Mouse (Mus musculus) thymus, postnatal 14 days (tissue): ENCODE measurements around the gene Plp2.

Experiments used
- DNase-seq: peaks from one replicate; pipeline ENCODE4 v3.0.0; 2021

Gene Plp2

DNA sequence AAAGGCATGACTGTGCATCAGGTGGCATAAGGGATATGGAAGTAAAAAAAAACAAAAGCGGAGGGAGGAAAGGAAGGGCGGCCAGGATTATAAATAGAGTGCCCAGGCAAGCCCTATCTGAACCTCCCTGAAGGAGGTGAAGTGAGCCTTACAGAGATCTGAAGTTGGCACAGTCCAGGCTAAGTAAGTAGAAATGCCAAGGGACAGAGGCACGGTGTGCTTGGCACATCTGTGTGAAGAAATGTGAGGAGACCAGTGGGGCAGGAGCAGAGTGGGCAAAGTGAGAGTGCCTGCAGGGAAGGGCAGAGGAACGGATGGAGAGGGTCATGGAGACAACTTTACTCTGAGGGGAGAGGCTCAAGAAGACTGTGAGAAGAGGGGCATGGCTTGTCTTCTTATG lies 10.1 kb downstream of the Plp2 start:
- no peak for DNase-seq

DNA sequence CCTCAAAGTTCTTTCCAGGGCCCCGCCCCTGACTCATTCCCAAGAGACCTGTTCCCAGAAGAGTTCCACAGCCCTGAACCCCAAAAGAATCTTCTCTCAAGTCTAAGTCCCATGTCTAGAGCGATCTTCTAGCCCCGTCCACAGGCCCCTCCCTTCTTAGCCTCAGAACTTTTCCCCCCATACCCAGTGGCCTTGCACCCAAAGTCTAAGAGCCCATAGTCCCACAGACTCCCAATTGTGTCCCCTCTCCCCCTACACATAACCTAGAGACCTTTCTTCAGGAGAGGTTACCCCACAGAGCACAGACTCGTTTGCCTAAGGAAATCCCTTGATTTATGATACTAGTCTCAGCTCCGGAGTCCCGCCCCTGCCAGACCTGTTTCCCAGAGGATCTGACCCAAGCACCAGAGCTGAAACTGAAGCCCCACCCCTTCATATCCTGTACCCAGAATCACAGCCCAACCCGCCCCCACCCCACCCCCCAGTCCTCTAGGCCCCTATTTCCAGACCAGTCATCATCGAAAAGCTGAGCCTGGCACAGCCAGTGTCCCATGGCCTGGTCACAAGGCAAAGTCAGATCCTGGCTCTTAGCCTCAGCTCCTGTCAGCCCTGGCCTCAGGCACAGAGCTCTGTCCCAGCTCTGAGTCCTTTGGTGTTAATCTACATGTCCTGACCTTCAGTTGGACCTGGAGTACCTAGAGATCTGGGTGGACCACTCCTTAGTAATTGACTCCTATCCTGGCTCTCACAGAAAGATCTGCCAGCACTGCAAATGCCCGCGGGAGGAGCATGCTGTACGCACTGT lies 12.2 kb downstream of the Plp2 start:
- DNase-seq = no peak

- DNase-seq = no peak
Observed at GRCm38 (mm10) chrX:7658031-7658784, 13.0 kb downstream of the Plp2 start.

DNA sequence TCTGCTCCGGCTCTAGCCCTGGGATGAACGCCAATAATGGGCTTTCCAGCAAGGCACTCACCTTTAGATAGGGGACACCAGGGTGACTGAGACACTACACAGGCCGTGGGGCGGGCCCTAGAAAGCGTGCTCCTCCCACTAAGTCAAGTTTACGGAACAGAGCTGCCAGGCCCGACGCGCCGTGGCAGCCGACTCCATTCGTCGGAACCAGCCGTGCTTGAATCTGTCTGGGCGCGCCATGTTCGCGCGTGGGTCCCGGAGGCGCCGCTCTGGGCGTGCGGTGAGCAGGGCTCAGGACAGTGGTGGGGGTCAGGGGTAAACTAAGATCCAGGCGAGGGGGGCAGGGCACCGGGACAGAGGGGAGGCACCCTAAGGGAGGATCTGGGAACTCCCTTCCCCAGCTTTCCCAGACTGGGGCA lies 14.0 kb downstream of the Plp2 start, which contains the start of gene Prickle3:
Gene Prickle3, plus strand, starts transcription at position 40 of the 419 bp plus-strand sequence.
- peak; percentile 57 for DNase-seq

- peak; percentile 80 for DNase-seq
Observed at GRCm38 (mm10) chrX:7648671-7649304, 22.4 kb downstream of the Plp2 start.

DNA sequence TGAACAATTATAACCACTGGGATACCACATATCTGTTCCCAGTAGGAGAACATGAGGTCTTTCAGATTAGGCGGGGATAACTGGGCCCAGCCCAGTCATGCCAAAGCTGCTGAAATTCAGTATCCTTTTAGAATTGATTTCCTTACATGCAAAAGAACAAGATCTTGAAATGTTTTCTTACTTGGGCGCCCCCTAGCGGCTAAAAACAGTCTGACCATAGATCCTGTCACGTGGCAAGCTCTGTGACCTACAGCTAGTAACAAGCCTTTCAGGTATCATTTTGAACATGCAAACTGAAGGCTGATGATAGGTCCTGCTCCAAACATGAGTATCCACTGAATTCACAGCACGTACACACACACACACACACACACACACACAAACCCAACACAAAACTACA lies 25.8 kb downstream of the Plp2 start:
- peak; percentile 85 for DNase-seq

DNA sequence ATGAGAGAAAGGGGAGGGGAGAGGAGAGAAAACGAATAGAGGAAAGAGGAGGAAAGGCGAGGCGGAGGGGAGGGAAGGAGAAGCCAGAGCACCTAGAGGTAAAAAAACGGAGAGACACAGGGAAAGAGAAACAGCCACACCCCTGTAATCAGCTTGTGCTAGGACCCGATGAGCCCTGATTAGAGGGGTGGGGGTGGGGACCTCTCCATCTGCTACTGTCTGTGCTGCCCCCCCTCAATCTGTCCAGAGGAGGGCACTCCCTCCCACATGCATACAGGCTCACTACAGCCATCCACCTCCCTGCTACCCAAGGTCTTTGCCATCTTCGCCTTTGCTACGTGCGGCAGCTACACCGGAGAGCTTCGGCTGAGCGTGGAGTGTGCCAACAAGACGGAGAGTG lies 30.4 kb downstream of the Plp2 start:
- DNase-seq = no peak

GRCm38 (mm10) chrX:7639536-7640325 lies 31.5 kb downstream of the Plp2 start:
- DNase-seq = no peak

DNA sequence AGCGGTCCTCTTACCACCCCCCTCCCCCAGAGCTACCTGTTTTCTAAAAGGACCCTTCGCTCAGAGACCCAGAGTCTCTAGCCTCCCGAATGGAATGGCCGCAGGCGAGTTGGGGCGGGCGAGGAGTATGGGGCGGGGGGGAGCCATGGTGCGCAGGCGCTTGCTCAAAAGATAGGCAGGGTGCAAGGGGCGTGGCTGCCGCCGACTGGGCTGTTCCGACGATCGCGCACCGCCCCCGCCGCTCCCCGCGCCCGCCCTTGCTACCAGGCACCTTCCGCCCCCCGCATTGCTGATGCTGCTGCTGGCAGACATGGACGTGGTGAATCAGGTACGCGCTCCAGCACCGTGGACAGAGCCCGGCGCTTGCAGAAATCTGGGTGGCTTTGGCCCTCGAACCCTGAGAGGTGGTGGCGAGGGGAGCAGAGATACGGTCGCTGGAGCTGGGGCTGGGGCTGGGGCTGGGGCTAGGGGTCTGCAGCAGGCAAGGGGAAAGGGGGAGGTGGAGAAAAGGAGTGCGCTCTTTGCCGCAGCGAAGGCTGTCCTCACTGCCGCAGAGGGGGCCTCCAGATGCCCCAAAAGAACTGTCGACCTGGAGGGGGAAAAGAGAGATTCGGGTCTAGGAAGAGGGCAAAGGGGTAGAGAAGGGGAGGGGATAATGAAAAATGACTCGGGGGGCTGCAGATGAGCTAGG lies 32.6 kb downstream of the Plp2 start, which contains the start of gene Syp:
Gene Syp, plus strand, starts transcription at position 71 of the 691 bp plus-strand sequence.
- peak; percentile 91 for DNase-seq

- DNase-seq = no peak
Observed at GRCm38 (mm10) chrX:7635101-7635500, 36.1 kb downstream of the Plp2 start.

DNA sequence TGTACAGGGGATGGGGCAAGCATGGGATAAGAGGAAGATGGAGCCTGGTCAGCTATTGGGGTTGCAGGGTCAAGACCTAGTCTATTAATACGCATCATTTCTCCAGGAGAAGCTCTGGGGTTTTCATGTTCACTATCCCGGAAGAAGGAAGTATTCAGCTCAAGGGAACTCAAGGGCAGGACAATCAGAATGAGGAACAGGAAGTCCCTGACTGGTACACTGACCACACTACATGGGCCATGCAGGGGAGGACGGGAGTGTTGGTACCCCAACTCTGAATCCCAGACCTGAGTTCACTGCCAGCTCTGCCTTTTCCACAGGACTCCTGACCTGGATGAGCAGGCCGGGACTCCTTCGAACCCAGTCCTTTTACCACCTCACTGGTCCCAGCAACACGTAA lies 38.6 kb downstream of the Plp2 start:
- DNase-seq = no peak
